Mouse (Mus musculus) mouse trophoblast stem cell (cell line): Measurements from ENCODE around the gene Hdac5.
"Not testable (repeated sequence)": the region's sequence is repeated elsewhere in the genome, so short reads cannot be mapped to it uniquely, and the experiment has no call there.

Source experiments
- in situ Hi-C, 2 experiments: fragments of 300-500 bp; cut with MseI, MboI; formaldehyde crosslinking; loops; 2 replicates in 1 of 2; 3 replicates in 1 of 2; pipeline ENCODE4 v1.15.1; 2025

Gene Hdac5

DNA sequence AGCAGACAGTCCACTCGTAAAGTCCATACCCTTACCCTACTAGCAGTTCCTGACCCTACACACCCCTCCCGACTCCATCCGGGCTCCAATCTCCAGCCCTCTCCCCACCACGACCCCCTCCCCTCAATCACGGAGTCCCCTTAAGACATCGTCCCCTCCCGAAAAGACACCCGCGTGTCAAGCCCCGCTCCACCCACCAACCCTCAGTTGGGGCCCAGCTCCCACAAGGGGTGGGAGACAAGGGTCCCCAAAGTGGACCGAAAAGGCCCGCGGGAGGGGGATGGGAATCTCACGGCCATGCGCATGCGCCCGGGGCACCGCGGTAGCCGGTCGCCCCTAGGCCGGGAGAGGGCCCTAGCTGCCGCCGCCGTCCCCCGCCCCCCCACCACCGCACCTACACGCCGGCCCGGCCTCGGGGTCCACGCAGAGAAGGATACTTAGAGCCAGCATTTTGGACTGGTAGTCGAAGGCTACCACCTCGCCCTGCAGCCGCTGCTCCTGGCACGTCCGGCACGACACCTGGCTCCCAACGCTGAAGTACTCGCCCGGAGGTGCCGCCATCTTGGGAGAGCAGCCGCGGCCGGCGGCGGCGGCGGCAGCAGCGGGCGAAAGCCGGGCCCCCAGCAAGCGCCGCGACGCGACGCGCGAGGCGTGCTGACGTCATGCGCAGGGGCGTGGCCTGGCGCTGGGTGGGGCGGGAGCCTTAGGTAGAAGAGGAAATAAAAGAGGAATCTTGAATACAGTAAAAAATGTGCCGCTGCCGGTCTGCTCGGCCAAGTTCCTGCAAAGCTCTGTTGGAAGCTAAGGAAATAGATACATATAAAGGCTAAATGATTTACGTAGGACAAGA, 45.1 kb downstream of the Hdac5 start, which contains the start of gene Lsm12:
Gene Lsm12 (minus strand): TSS at position 651 of the 850 bp plus-strand sequence.
- in situ Hi-C loops = no loop called here

- in situ Hi-C loops = no loop called here
Observed at GRCm38 (mm10) chr11:102184253-102184645, 45.7 kb downstream of the Hdac5 start.

GRCm38 (mm10) chr11:102179836-102180235, 50.1 kb downstream of the Hdac5 start:
- in situ Hi-C loops = no loop called here

DNA sequence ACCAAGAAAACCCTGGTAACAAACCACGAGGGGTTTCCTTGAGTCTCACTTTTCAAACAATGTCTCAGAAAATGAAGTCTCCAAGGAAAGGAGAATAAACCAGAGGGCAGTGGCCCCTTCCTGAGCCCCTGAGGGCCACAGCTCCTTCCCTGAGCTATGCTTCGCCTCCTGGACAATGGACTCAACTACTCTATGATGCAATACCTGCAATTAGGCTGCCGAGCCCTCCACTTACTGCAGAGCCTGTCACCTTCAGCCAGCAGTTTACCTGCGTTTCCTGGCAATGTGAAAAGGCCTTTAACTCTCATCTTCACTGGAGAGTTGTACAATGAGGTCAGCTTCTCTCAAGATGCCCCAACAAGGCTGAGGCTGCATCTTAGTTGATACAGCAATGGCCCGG, 61.3 kb downstream of the Hdac5 start:
- in situ Hi-C loops = no loop called here

GRCm38 (mm10) chr11:102167539-102167938, 62.4 kb downstream of the Hdac5 start:
- in situ Hi-C loops = no loop called here

- in situ Hi-C loops = no loop called here
Observed at GRCm38 (mm10) chr11:102165971-102166722, 63.8 kb downstream of the Hdac5 start.

DNA sequence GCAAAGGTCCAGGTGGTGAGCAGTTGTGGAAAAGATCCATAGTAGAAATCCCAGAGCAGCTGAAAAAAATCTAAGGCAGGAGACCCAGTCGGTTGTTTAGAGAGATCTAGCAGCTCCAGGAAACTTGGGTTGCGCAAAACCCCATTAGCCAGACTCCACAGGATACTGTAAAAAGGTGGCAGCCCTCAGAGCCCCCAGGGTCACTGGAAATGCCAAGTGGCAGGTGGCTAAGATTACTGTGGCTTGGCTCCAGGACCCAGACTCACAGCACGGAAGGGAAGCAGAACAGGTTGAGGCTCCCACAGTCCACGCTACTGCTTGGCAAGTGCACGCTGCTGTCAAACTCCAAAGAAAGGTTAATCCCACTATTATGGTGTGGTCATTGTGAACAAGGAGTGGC, 70.2 kb downstream of the Hdac5 start:
- in situ Hi-C loops = no loop called here

DNA sequence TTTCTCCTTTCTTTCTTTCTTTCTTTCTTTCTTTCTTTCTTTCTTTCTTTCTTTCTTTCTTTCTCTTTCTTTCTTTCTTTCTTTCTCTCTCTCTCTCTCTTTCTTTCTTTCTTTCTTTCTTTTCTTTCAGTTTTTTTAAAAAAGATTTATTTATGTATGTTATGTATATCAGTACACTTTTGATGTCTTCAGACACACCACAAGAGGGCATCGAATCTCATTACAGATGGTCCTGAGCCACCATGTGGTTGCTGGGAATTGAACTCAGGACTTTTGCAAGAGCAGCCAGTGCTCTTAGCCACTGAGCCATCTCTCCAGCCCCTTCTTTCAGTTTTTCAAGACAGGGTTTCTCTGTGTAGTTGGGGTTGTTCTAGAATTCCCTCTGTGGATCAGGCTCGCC, 71.9 kb downstream of the Hdac5 start:
- in situ Hi-C loops = not testable (repeated sequence)

DNA sequence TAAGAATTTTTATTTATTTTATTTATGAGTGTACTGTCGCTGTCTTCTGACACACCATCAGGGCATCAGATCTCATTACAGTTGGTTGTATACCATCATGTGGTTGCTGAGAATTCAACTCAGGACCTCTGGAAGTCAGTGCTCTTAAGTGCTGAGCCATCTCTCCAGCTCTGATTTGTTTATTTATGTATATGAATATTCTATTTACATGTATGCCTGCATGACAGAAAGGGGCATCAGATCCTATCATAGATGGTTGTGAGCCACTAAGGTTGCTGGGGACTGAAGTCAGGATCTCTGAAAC, 73.2 kb downstream of the Hdac5 start:
- in situ Hi-C loops = no loop called here

DNA sequence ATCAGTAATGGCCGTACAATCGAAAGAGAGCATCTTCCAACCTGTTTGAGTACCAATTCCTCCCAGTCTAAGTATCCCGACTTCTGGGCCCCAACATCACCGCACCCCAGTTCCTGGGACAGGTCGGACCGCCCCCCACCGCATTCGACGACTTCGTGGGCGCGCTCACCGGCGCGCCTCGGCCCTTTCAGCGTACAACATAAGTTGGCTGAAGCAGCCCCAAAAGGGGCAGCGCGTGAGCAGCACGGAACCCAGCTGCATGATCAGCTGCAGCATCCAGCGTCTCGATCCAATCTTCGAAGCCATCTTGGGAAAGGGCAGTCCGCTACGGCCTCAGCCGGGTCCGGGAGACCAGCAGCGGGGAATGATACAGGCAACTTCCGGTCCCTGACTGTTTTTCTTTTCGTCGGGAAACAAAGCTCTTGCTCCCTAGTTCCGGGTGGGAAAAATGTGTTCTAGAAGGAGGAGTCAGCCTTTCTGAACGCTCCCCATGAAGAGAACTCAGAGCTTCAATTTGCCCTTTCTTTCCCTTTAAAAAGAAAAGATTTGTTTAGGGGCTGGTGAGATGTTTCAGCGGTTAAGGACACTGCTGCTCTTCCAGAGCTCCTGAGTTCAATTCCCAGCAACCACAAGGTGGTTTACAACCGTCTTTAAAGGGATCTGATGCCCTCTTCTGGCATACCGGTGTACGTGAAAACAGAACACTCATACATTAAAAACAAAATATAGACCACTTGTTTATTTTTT, 73.8 kb downstream of the Hdac5 start, which contains the start of gene Tmem101:
Gene Tmem101 (minus strand): TSS at position 366 of the 747 bp plus-strand sequence.
- in situ Hi-C loops = no loop called here

GRCm38 (mm10) chr11:102147213-102147989, 82.6 kb downstream of the Hdac5 start:
- in situ Hi-C loops = no loop called here

GRCm38 (mm10) chr11:102146531-102146930, 83.4 kb downstream of the Hdac5 start:
- in situ Hi-C loops = no loop called here

DNA sequence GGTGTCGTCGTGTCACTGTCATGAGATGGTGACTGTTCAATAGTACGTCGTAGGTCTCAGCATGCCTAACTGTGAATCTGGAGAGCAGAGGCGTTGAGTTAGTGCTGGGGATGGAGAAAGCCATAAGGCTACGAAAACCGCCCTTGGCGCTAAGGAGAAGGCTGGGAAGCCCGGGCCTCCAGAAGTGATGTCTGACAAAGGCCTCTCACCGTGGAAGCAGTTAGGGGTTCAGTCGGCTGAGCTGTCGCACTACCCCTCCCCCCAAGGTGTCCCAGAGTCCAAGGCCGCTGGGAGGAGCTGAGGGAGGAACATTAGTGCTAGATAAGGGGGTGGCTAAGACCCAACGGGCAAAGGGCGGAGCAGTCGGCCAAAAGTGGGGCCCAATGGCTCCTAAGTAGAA, 84.0 kb downstream of the Hdac5 start:
- in situ Hi-C loops = no loop called here

DNA sequence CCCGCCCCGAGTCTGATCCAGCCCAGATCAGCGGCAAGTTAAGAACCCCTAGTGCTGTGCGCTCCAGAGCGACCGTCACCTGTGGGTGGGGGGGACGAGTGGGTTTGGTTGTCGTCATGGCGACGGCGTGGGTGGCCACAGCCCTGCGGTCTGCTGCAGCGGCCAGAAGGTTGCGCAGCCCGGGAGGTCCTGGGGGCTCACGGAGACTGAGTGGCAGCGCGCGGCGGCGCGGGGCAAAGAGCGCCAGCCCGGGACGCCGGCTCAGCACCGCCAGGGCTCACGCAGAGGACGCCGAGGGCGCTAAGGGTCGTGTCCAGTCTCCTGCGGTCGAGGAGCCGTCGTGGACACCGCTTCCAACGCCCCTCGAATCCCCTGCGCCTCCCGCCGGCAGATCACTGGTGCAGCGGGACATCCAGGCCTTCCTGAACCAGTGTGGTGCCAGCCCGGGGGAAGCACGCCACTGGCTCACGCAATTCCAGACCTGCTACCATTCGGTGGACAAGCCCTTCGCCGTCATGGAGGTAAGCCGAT, 84.4 kb downstream of the Hdac5 start, which contains the start of gene Nags:
Gene Nags (plus strand): TSS at position 43 of the 531 bp plus-strand sequence.
- in situ Hi-C loops = no loop called here

DNA sequence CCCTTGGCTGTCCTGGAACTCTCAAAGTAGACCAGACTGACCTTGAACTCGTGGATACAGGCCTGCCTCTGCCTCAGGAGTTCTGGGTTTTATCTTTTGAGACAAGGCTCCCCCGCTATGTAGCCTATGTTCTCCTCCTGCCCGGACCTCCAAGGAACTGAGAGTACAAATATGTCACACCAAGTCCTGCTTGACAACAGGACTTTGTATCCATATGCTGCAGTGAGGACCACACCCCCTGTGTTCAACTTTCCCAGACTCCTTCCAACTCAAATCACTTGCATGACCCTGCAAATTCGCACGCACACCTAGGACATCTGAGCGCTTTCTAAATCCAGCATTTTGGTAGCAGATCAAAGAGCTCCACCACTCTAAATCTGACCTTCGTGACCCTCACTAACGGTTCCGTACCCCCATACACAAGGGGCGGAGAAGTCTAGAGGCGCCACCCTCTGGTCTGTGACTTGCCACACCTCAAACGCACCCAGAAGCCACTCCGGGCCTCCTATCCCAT, 85.0 kb downstream of the Hdac5 start:
- in situ Hi-C loops = no loop called here
